Mouse (Mus musculus) layer of hippocampus, adult 2 months (tissue): Measurements from ENCODE around the gene Mrps6. TPM values are rescaled to one million over a fixed set of nuclear protein-coding genes. Genes with fewer than 3 reads are reported as not detected.
"Not testable (repeated sequence)": the region's sequence is repeated elsewhere in the genome, so short reads cannot be mapped to it uniquely, and the experiment has no call there.

ENCODE experiments used
- DNase-seq, 2 experiments: peaks; one replicate each; pipeline ENCODE4 v3.0.0; 2022; ENCODE audit warnings: low spot score in 2 of 2
- H3K27ac ChIP-seq: fragments of 200-600 bp; 2 replicates; pipeline ENCODE4 v1.8.1; 2022
- H3K4me3 ChIP-seq: fragments of 200-600 bp; 2 replicates; pipeline ENCODE4 v1.8.1; 2022; ENCODE audit warnings: mild to moderate bottlenecking
- CTCF ChIP-seq: fragments of 200-600 bp; conservative IDR thresholded peaks from 2 replicates; pipeline ENCODE4 v1.8.1; 2022; ENCODE audit warnings: antibody characterized with exemption, mild to moderate bottlenecking, moderate library complexity
- total RNA-seq, 2 experiments: library from RNA; stranded (reverse); gene quantifications; 2 replicates each; pipeline ENCODE4 v1.2.3; 2021

The Mrps6 gene
- total RNA-seq, 2 experiments from 2014 or later = 46.8 to 49.1 TPM

DNA sequence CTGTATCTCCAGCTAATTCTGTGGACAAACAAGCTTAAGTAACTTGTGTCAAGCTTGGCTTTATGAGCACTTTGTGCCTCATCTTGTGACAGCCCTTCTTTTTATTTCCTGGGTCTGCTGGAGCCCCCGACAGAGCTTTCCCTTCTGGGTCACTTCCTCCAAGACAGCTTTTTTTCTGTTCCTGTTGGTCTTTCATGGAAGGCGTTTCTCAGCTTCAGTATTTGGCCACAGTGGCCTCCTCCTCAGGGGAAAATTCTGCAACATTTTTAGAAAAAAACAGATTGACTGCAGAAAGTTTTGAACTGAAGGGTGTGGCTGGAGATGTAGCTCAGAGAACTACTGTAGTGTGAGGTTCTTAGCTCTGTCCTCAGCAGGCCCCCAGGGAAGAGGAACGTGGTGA lies 31.2 kb downstream of the Mrps6 start:
- no peak for DNase-seq
- H3K4me3 ChIP-seq = no peak overlapping the region
- TF ChIP-seq CTCF = no peak
- no peak overlapping the region for H3K27ac ChIP-seq

- Histone ChIP-seq H3K27ac (peak overlapping the region; percentile 48), H3K4me3 (no peak overlapping the region)
- TF ChIP-seq CTCF = no peak
- DNase-seq = no peak
These were observed 33.8 kb downstream of the Mrps6 start for GRCm38 (mm10) chr16:92091876-92092275.

DNA sequence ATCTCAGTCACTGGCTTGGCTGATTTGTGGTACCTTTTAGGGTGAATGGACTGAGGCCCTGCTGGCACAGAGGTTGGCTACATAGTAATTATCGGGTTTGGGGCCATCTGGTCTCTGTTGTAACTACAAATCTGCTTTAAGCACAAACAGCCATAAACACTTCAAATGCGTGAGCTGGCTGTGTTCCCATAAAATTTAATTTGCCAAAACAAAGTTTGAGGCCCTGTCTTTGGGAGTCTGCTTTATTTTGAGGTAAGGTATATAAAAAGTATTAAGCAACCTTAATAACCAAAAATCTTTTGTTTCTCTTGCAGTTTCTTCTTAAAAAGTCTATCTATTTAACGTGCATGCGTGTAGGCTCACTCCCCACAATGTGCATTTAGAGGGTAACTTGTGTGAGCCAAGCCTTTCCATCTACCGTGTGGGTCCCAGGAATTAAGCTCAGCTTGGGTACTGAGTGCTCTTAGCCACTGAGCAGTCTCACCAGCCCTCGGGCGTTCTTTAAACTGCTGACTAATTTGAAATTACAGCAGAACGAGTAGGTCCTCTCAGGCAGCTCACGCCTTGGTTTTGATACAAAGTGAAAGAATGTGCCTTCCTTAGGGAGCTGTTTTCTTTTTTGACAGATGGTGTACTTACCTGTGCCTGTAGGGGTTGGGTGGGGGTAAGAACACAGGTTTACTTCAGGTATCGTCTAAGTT lies 40.4 kb downstream of the Mrps6 start:
- no peak for DNase-seq
- TF ChIP-seq CTCF = no peak
- Histone ChIP-seq H3K27ac (no peak overlapping the region), H3K4me3 (no peak overlapping the region)

GRCm38 (mm10) chr16:92099598-92099997 lies 41.5 kb downstream of the Mrps6 start:
- TF ChIP-seq CTCF = no peak
- peak overlapping the region; percentile 57; the same call in 1 of the 2 replicates for H3K27ac ChIP-seq
- no peak for DNase-seq
- H3K4me3 ChIP-seq = no peak overlapping the region

DNA sequence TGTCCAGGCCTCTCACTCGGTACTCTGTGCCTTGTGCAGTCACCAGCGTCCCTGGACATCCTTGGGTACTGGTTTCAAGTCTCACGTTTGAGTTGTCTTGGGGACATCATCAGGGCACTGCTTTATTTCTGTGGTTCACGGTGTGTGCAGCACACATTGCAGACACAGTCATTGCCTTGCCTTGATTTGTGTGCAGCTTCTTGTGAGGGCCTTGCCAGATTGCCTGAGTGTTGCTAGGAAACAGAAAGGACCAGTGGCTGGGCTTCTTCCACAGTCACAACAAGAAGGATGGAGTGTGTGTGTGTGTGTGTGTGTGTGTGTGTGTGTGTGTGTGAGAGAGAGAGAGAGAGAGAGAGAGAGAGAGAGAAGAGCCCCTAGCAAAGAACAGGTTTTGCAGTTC lies 42.0 kb downstream of the Mrps6 start:
- peak in 1 of 2 experiments; percentile 67 for DNase-seq
- H3K4me3 ChIP-seq = no peak overlapping the region
- H3K27ac ChIP-seq = peak overlapping the region; percentile 57; the same call in 1 of the 2 replicates
- TF ChIP-seq CTCF = no peak

DNA sequence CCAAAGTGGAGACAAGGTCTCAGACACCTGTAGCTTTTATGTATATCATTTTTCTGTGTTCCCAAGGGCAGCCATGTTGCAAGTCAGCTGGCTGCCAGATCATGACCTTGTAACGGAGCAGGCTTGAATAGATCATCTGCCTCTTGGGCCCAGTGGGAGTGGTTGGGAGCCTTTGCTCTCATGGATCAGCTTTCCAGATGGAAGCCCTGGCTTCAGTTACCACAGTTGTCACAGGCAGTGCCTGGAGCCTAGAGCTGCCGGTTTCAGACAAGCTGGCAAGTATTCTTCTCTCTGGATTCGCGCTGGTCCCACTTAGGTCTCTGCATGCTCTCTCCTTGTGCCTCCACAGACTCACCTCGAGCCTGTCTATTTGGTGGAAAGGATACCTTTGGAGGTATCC lies 44.0 kb downstream of the Mrps6 start:
- Histone ChIP-seq H3K4me3 (no peak overlapping the region), H3K27ac (peak overlapping the region; percentile 63)
- no peak for TF ChIP-seq CTCF
- no peak for DNase-seq

- H3K27ac ChIP-seq = peak overlapping the region; percentile 63; the same call in 1 of the 2 replicates
- DNase-seq, H3K4me3 ChIP-seq: not testable (repeated sequence)
These were observed 44.9 kb downstream of the Mrps6 start for GRCm38 (mm10) chr16:92102931-92103330.

GRCm38 (mm10) chr16:92103572-92104331 lies 45.7 kb downstream of the Mrps6 start:
- TF ChIP-seq CTCF = peak; percentile 52
- Histone ChIP-seq H3K27ac (peak overlapping the region; percentile 80), H3K4me3 (no peak overlapping the region)
- no peak for DNase-seq

- DNase-seq = no peak
- Histone ChIP-seq H3K4me3 (no peak overlapping the region), H3K27ac (peak overlapping the region; percentile 80)
- no peak for TF ChIP-seq CTCF
These were observed 46.2 kb downstream of the Mrps6 start for GRCm38 (mm10) chr16:92104332-92104590.

- no peak for DNase-seq
- Histone ChIP-seq H3K27ac (peak overlapping the region; percentile 80), H3K4me3 (no peak overlapping the region)
- no peak for TF ChIP-seq CTCF
These were observed 46.9 kb downstream of the Mrps6 start for GRCm38 (mm10) chr16:92104951-92105350.

DNA sequence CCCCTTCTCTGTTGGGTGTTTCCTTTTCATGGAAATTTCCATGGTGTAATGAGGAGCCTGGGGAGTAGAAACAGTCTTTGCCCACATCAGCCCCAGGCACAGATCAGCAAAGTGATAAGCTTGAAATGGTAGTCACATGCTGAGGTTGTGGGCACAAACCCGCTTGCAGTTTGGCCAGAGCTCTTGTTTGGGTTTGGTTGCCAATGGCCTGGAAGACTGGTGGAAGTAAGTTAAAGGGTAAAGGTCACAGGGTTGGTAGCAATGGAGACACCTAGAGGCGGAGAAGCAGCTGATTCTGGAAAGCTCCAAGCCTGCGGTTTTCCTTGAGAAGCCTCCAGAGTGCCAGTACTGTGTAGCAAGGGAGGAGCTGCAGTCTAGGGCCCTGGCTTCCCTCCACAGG lies 47.6 kb downstream of the Mrps6 start:
- DNase-seq = no peak
- H3K4me3 ChIP-seq = no peak overlapping the region
- TF ChIP-seq CTCF = no peak

DNA sequence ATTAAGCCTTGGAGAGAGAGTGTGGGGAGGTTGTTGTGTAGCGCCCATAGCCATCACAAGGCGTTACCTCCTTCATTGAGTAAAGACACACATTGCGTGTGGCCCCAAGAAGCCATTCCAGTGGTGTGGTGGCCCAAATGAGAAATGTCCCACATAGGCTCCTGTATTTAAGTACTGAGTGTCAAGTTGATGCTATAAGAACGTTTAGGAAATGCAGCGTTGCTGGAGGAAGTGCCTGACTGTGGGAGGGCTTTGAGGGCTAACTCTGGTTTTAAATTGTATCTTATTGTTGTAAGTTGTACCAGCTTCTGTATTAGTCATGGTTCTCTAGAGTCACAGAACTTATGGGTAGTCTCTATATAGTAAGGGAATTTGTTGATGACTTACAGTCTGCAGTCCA lies 49.3 kb downstream of the Mrps6 start:
- DNase-seq = no peak
- no peak for TF ChIP-seq CTCF

More for the DNA sequence above, 47.6 kb downstream of the Mrps6 start:
- peak overlapping the region; percentile 80; the same call in 1 of the 2 replicates for H3K27ac ChIP-seq

GRCm38 (mm10) chr16:92114706-92115241 lies 56.7 kb downstream of the Mrps6 start:
- no peak for DNase-seq
- TF ChIP-seq CTCF = peak; percentile 13; the same call in 1 of the 2 replicates
- no peak overlapping the region for H3K4me3 ChIP-seq
- H3K27ac ChIP-seq = peak overlapping the region; percentile 77

More for the DNA sequence above, 49.3 kb downstream of the Mrps6 start:
- H3K27ac ChIP-seq = no peak overlapping the region
- no peak overlapping the region for H3K4me3 ChIP-seq
